Comparison of ENCODE assay signal across 8 mouse cellular contexts in genomic region chr12:69363899-69364762, GRCm38 (mm10). TPM values are rescaled to one million over a fixed set of nuclear protein-coding genes. Genes with fewer than 3 reads are reported as not detected.
DNase-seq lines count a peak whose midpoint lies in the region; ATAC-seq and TF ChIP-seq lines count a peak whose summit lies in the region.

No protein-coding gene starts in this region.

- peak; percentile 92 for TF ChIP-seq POLR2A in CH12.LX (IDR thresholded peaks at IDR 0.05; ENCODE audit: low read depth, low read length)

- ATAC-seq in heart, embryonic 16.5 days (replicated peaks; ENCODE audit: extremely low read depth, insufficient read depth, low FRiP score): peak; percentile 45
- peak; percentile 37 for ATAC-seq in liver, postnatal 0 days
- no peak for ATAC-seq in neural tube, embryonic 11.5 days (ENCODE audit: insufficient read depth, low FRiP score, low TSS enrichment)
- ATAC-seq in stomach, embryonic 16.5 days (ENCODE audit: insufficient read depth, low FRiP score): peak; percentile 66

- H3K9ac ChIP-seq in CH12.LX (ENCODE audit: insufficient read depth, low read depth): peak overlapping the region; percentile 76
- peak overlapping the region; percentile 82 for H3K9ac ChIP-seq in heart, embryonic 16.5 days (ENCODE audit: low read length)
- H3K9ac ChIP-seq in liver, postnatal 0 days (replicated peaks): peak overlapping the region; percentile 60
- peak overlapping the region; percentile 65 for H3K9ac ChIP-seq in neural tube, embryonic 11.5 days (ENCODE audit: low read length)
- H3K9ac ChIP-seq in stomach, embryonic 16.5 days (ENCODE audit: low read length): peak overlapping the region; percentile 76

- dilution Hi-C loops in CH12.LX (cut with MboI; ENCODE audit: extremely low pct_ligation_motif_present, extremely low pct_unique_long_range_greater_than_20kb, low sequenced_read_pairs): no loop called here

- H3K4me2 ChIP-seq in CH12.LX (ENCODE audit: insufficient read depth, low read depth, poor library complexity, severe bottlenecking): peak overlapping the region; percentile 48
- peak overlapping the region; percentile 66 for H3K4me2 ChIP-seq in heart, embryonic 16.5 days (ENCODE audit: low read depth, low read length)
- peak overlapping the region; percentile 73 for H3K4me2 ChIP-seq in liver, postnatal 0 days (ENCODE audit: low read depth, low read length)
- H3K4me2 ChIP-seq in neural tube, embryonic 11.5 days (ENCODE audit: low read depth): peak overlapping the region; percentile 52
- peak overlapping the region; percentile 72 for H3K4me2 ChIP-seq in stomach, embryonic 16.5 days (ENCODE audit: low read depth, low read length)

- peaks cover 0 to 31% of the 10 kb centered on the region in 2 experiments; a peak in 2 of 4 replicates for H3K4me1 ChIP-seq in CH12.LX (ENCODE audit: control insufficient read depth in 1 of 2, insufficient read depth in 2 of 2)
- H3K4me1 ChIP-seq in forebrain, embryonic 10.5 days: peaks cover 26% of the 10 kb centered on the region
- peaks cover 18% of the 10 kb centered on the region for H3K4me1 ChIP-seq in heart, embryonic 16.5 days (ENCODE audit: control insufficient read depth, insufficient read depth, low read length)
- H3K4me1 ChIP-seq in liver, postnatal 0 days (ENCODE audit: insufficient read depth): peaks cover 16% of the 10 kb centered on the region
- no peaks in the 10 kb centered on the region; the same call in 1 of the 2 replicates for H3K4me1 ChIP-seq in neural tube, embryonic 11.5 days (ENCODE audit: control insufficient read depth, insufficient read depth, low read length)
- H3K4me1 ChIP-seq in stomach, embryonic 16.5 days (ENCODE audit: control insufficient read depth, insufficient read depth, low read length): peaks cover 13% of the 10 kb centered on the region; the same call in 1 of the 2 replicates

- H3K79me2 ChIP-seq in CH12.LX (replicated peaks; ENCODE audit: control insufficient read depth, extremely low read depth, insufficient read depth, poor library complexity, severe bottlenecking): 0 out of 2 replicates have a peak, but pooled peaks cover 2% of the 10 kb centered on the region

- peak overlapping the region; percentile 50; the same call in 1 of the 2 replicates for H3K27ac ChIP-seq in CH12.LX (ENCODE audit: insufficient read depth, low read depth)
- peak overlapping the region; percentile 91 for H3K27ac ChIP-seq in forebrain, embryonic 10.5 days
- peak overlapping the region; percentile 85 for H3K27ac ChIP-seq in heart, embryonic 16.5 days (ENCODE audit: low read length)
- H3K27ac ChIP-seq in liver, postnatal 0 days (ENCODE audit: low read depth): peak overlapping the region; percentile 80
- H3K27ac ChIP-seq in neural tube, embryonic 11.5 days (ENCODE audit: low read depth, low read length): no peak overlapping the region
- H3K27ac ChIP-seq in stomach, embryonic 16.5 days (ENCODE audit: low read length): peak overlapping the region; percentile 92

- no peaks in the 10 kb centered on the region for H3K9me3 ChIP-seq in CH12.LX (replicated peaks; ENCODE audit: low read length)
- no peaks in the 10 kb centered on the region for H3K9me3 ChIP-seq in forebrain, embryonic 10.5 days
- no peaks in the 10 kb centered on the region for H3K9me3 ChIP-seq in heart, embryonic 16.5 days (replicated peaks; ENCODE audit: control insufficient read depth, low read length)
- no peaks in the 10 kb centered on the region for H3K9me3 ChIP-seq in liver, postnatal 0 days (ENCODE audit: low read length)
- no peaks in the 10 kb centered on the region for H3K9me3 ChIP-seq in neural tube, embryonic 11.5 days (ENCODE audit: control insufficient read depth, low read length)
- no peaks in the 10 kb centered on the region for H3K9me3 ChIP-seq in stomach, embryonic 16.5 days (replicated peaks; ENCODE audit: control insufficient read depth, low read length)

- no peaks in the 10 kb centered on the region for H3K27me3 ChIP-seq in CH12.LX (replicated peaks)
- H3K27me3 ChIP-seq in forebrain, embryonic 10.5 days (ENCODE audit: poor library complexity, severe bottlenecking): no peaks in the 10 kb centered on the region
- H3K27me3 ChIP-seq in heart, embryonic 16.5 days (ENCODE audit: control insufficient read depth, insufficient read depth, low read length): no peaks in the 10 kb centered on the region
- no peaks in the 10 kb centered on the region for H3K27me3 ChIP-seq in liver, postnatal 0 days (ENCODE audit: insufficient read depth, low read length)
- H3K27me3 ChIP-seq in neural tube, embryonic 11.5 days (ENCODE audit: control insufficient read depth, insufficient read depth, low read length): no peaks in the 10 kb centered on the region
- H3K27me3 ChIP-seq in stomach, embryonic 16.5 days (ENCODE audit: control insufficient read depth, insufficient read depth, low read length): no peaks in the 10 kb centered on the region

- no peak for DNase-seq in CH12.LX (ENCODE audit: extremely low read depth)
- peak; percentile 73 for DNase-seq in c-Kit-positive CD71-negative TER-119-negative erythroid progenitor cells, embryonic 14.5 days (ENCODE audit: low read depth)
- peak; percentile 72 for DNase-seq in forebrain, embryonic 10.5 days (ENCODE audit: extremely low spot score, low spot score)
- peak; percentile 86 for DNase-seq in kidney, postnatal 14 days
- DNase-seq in liver, postnatal 0 days: peak; percentile 89
- DNase-seq in neural tube, embryonic 11.5 days (ENCODE audit: low spot score): peak; percentile 70

- peak overlapping the region; percentile 61 to 67 (median 67) for H3K4me3 ChIP-seq in CH12.LX (replicated peaks in 1 of 3; ENCODE audit: low read depth in 2 of 3, low read length in 2 of 3, poor library complexity in 1 of 3)
- H3K4me3 ChIP-seq in forebrain, embryonic 10.5 days: peak overlapping the region; percentile 63
- H3K4me3 ChIP-seq in heart, embryonic 16.5 days (ENCODE audit: low read length): peak overlapping the region; percentile 67
- H3K4me3 ChIP-seq in liver, postnatal 0 days (ENCODE audit: low read depth, low read length): peak overlapping the region; percentile 56
- H3K4me3 ChIP-seq in neural tube, embryonic 11.5 days (ENCODE audit: low read depth, low read length): peak overlapping the region; percentile 45
- H3K4me3 ChIP-seq in stomach, embryonic 16.5 days (replicated peaks; ENCODE audit: low read length): peak overlapping the region; percentile 57

- no peak for TF ChIP-seq EP300 in CH12.LX (IDR thresholded peaks at IDR 0.05; ENCODE audit: low read length)
- no peak; the same call in 1 of the 2 replicates for TF ChIP-seq EP300 in liver, postnatal 0 days (IDR thresholded peaks at IDR 0.05; ENCODE audit: low read depth)

- no peak for TF ChIP-seq RAD21 in CH12.LX (IDR thresholded peaks at IDR 0.05; ENCODE audit: low read depth, low read length)

- no peak for TF ChIP-seq CTCF in CH12.LX (conservative IDR thresholded peaks at IDR 0.05 in 1 of 2, IDR thresholded peaks at IDR 0.05 in 1 of 2; ENCODE audit: low read depth in 2 of 2, low read length in 2 of 2)
- TF ChIP-seq CTCF in liver, postnatal 0 days (IDR thresholded peaks at IDR 0.05; ENCODE audit: low read depth): peak; percentile 15; the same call in 1 of the 2 replicates

- 5% methylated on average over 32 of the region's 32 CpGs for WGBS in forebrain, embryonic 10.5 days
- 3% methylated on average over 32 of the region's 32 CpGs for WGBS in heart, embryonic 16.5 days
- 4% methylated on average over 32 of the region's 32 CpGs for WGBS in liver, postnatal 0 days (ENCODE audit: insufficient replicate concordance)
- 5% methylated on average over 32 of the region's 32 CpGs for WGBS in neural tube, embryonic 11.5 days
- 3% methylated on average over 32 of the region's 32 CpGs for WGBS in stomach, embryonic 16.5 days

- H3K36me3 ChIP-seq in CH12.LX (replicated peaks in 1 of 2; ENCODE audit: control insufficient read depth in 1 of 2, insufficient read depth in 1 of 2, low read length in 1 of 2): no peaks in the 10 kb centered on the region
- no peaks in the 10 kb centered on the region for H3K36me3 ChIP-seq in forebrain, embryonic 10.5 days (replicated peaks)
- no peaks in the 10 kb centered on the region for H3K36me3 ChIP-seq in heart, embryonic 16.5 days (ENCODE audit: control insufficient read depth, insufficient read depth)
- H3K36me3 ChIP-seq in liver, postnatal 0 days (replicated peaks; ENCODE audit: insufficient read depth, low read length): no peaks in the 10 kb centered on the region
- no peaks in the 10 kb centered on the region for H3K36me3 ChIP-seq in neural tube, embryonic 11.5 days (ENCODE audit: control insufficient read depth, insufficient read depth, low read length)
- no peaks in the 10 kb centered on the region for H3K36me3 ChIP-seq in stomach, embryonic 16.5 days (ENCODE audit: control insufficient read depth, insufficient read depth, low read length)

- in situ Hi-C loops in CH12.LX (cut with MboI; ENCODE audit: low pct_ligation_motif_present, low pct_unique_long_range_greater_than_20kb, low sequenced_read_pairs): no loop called here

RNA-seq across cellular contexts. Expression of gene Nemf, which starts 7.2 kb away (rescaled TPM):
- total RNA-seq in CH12.LX (2012; rRNA removed) (34.3 and 37.5 TPM in 2 replicates), CH12.LX (2014; rRNA removed) (56.6 and 71.0 TPM in 2 replicates)
- 44.9 and 54.7 TPM in 2 replicates for polyA plus RNA-seq in CH12.LX (2012; ENCODE audit: insufficient read length, low read depth)
- 95.2 and 97.8 TPM in 2 replicates for polyA plus RNA-seq in forebrain, embryonic 10.5 days (2016; fragmentation: Nextera tagmentation; extraction: Ambion mirVana)
- polyA plus RNA-seq in heart, embryonic 16.5 days (2015; fragmentation: Nextera tagmentation; extraction: Ambion mirVana): 62.6 and 68.5 TPM in 2 replicates
- 28.3 and 29.7 TPM in 2 replicates for polyA plus RNA-seq in liver, postnatal 0 days (2015; fragmentation: Nextera tagmentation; extraction: Ambion mirVana)
- 80.3 and 82.1 TPM in 2 replicates for polyA plus RNA-seq in neural tube, embryonic 11.5 days (2014; fragmentation: Nextera tagmentation; extraction: Ambion mirVana)
- polyA plus RNA-seq in stomach, embryonic 16.5 days (2015; fragmentation: Nextera tagmentation; extraction: Ambion mirVana): 82.4 and 83.1 TPM in 2 replicates

RNA-seq across cellular contexts. Expression of gene Arf6, which starts 7.8 kb away (rescaled TPM):
- 273 and 312 TPM in 2 replicates for total RNA-seq in CH12.LX (2012; rRNA removed)
- total RNA-seq in CH12.LX (2014; rRNA removed): 308 and 375 TPM in 2 replicates
- 224 and 258 TPM in 2 replicates for polyA plus RNA-seq in CH12.LX (2012; ENCODE audit: insufficient read length, low read depth)
- polyA plus RNA-seq in forebrain, embryonic 10.5 days (2016; fragmentation: Nextera tagmentation; extraction: Ambion mirVana): 32.6 and 33.5 TPM in 2 replicates
- polyA plus RNA-seq in heart, embryonic 16.5 days (2015; fragmentation: Nextera tagmentation; extraction: Ambion mirVana): 31.1 and 32.3 TPM in 2 replicates
- polyA plus RNA-seq in liver, postnatal 0 days (2015; fragmentation: Nextera tagmentation; extraction: Ambion mirVana): 33.8 and 44.6 TPM in 2 replicates
- 52.4 and 55.8 TPM in 2 replicates for polyA plus RNA-seq in neural tube, embryonic 11.5 days (2014; fragmentation: Nextera tagmentation; extraction: Ambion mirVana)
- 39.3 and 42.3 TPM in 2 replicates for polyA plus RNA-seq in stomach, embryonic 16.5 days (2015; fragmentation: Nextera tagmentation; extraction: Ambion mirVana)

RNA-seq across cellular contexts. Expression of gene Gm9887, which starts 8.1 kb away (rescaled TPM):
- total RNA-seq in CH12.LX (2012; rRNA removed): 4.3 TPM in 2 replicates
- not detected in 2 replicates for total RNA-seq in CH12.LX (2014; rRNA removed)
- polyA plus RNA-seq in CH12.LX (2012; ENCODE audit: insufficient read length, low read depth): 3.4 and 4.3 TPM in 2 replicates
- polyA plus RNA-seq in forebrain, embryonic 10.5 days (2016; fragmentation: Nextera tagmentation; extraction: Ambion mirVana): 0.84 and 1.2 TPM in 2 replicates
- 1.5 and 1.7 TPM in 2 replicates for polyA plus RNA-seq in heart, embryonic 16.5 days (2015; fragmentation: Nextera tagmentation; extraction: Ambion mirVana)
- polyA plus RNA-seq in liver, postnatal 0 days (2015; fragmentation: Nextera tagmentation; extraction: Ambion mirVana): 1.00 and 1.3 TPM in 2 replicates
- polyA plus RNA-seq in neural tube, embryonic 11.5 days (2014; fragmentation: Nextera tagmentation; extraction: Ambion mirVana): 1.4 and 1.6 TPM in 2 replicates
- polyA plus RNA-seq in stomach, embryonic 16.5 days (2015; fragmentation: Nextera tagmentation; extraction: Ambion mirVana): 0.80 and 0.94 TPM in 2 replicates
